Mouse (Mus musculus) myocyte (in vitro differentiated cells): ENCODE results near the gene Gimap9.

Experiments used
- CEBPB ChIP-seq: IDR thresholded peaks from 2 replicates; pipeline ENCODE4 v1.6.1; 2011; ENCODE audit warnings: mild to moderate bottlenecking, moderate library complexity; ENCODE audit not compliant: poor library complexity, insufficient read depth, severe bottlenecking
- E2F4 ChIP-seq: IDR thresholded peaks from one replicate; pipeline ENCODE4 v1.6.1; 2011; ENCODE audit warnings: mild to moderate bottlenecking, control low read depth, moderate library complexity; ENCODE audit not compliant: insufficient read depth
- MAX ChIP-seq: IDR thresholded peaks from one replicate; pipeline ENCODE4 v1.6.1; 2011; ENCODE audit warnings: low read depth, mild to moderate bottlenecking, control low read depth
- MYOD1 ChIP-seq, 3 experiments: IDR thresholded peaks; one replicate each; pipeline ENCODE4 v1.6.1; 2011; ENCODE audit warnings: control low read depth in 2 of 3, low read depth in 2 of 3, mild to moderate bottlenecking in 2 of 3, moderate library complexity in 1 of 3; ENCODE audit not compliant: insufficient read length in 2 of 3, control insufficient read depth in 1 of 3
- MYOG ChIP-seq, 3 experiments: IDR thresholded peaks; one replicate each; pipeline ENCODE4 v1.6.1; 2011; ENCODE audit warnings: control low read depth in 2 of 3, low read depth in 2 of 3, mild to moderate bottlenecking in 2 of 3; ENCODE audit not compliant: insufficient read length in 2 of 3, control insufficient read depth in 1 of 3, insufficient read depth in 1 of 3
- POLR2A ChIP-seq: IDR thresholded peaks from one replicate; pipeline ENCODE4 v1.6.1; 2011; ENCODE audit warnings: low read depth, mild to moderate bottlenecking, control low read depth, moderate library complexity; ENCODE audit not compliant: insufficient read length
- POLR2AphosphoS2 ChIP-seq: IDR thresholded peaks from one replicate; pipeline ENCODE4 v1.6.1; 2011; ENCODE audit warnings: low read depth, control low read depth; ENCODE audit not compliant: insufficient read length
- TCF3 ChIP-seq: IDR thresholded peaks from one replicate; pipeline ENCODE4 v1.6.1; 2011; ENCODE audit warnings: low read depth, control low read depth; ENCODE audit not compliant: insufficient read length
- USF1 ChIP-seq: IDR thresholded peaks from one replicate; pipeline ENCODE4 v1.6.1; 2011; ENCODE audit warnings: low read depth, mild to moderate bottlenecking, control low read depth, moderate library complexity

- TF ChIP-seq POLR2A, result no peak
- TF ChIP-seq CEBPB, result no peak
- no peak for TF ChIP-seq MYOG (IDR thresholded peaks at IDR 0.05; ENCODE audit: control insufficient read depth in 1 of 3, insufficient read depth in 1 of 3, insufficient read length in 2 of 3, low read depth in 2 of 3)
- TF ChIP-seq E2F4, result no peak
- TF ChIP-seq USF1, result no peak
- no peak for TF ChIP-seq TCF3
- no peak for TF ChIP-seq MYOD1 (IDR thresholded peaks at IDR 0.05; ENCODE audit: control insufficient read depth in 1 of 3, insufficient read length in 2 of 3, low read depth in 2 of 3)
- no peak for TF ChIP-seq POLR2AphosphoS2
- TF ChIP-seq MAX, result no peak
Measured at GRCm38 (mm10) chr6:48665471-48665870, 10.5 kb upstream of the Gimap9 start.
